Mouse (Mus musculus): ENCODE measurements around the gene Tmco3. TPM values are rescaled to one million over a fixed set of nuclear protein-coding genes. Genes with fewer than 3 reads are reported as not detected.
"Not testable (repeated sequence)": the region's sequence is repeated elsewhere in the genome, so short reads cannot be mapped to it uniquely, and the experiment has no call there.

Gene Tmco3
- polyA plus RNA-seq, 1 experiment from 2014 or later = 51.4 TPM

GRCm38 (mm10) chr8:13301036-13301435, 13.0 kb downstream of the Tmco3 start:
- Histone ChIP-seq H3K36me3 (replicated peaks; ENCODE audit: control insufficient read depth, insufficient read depth) (peaks cover 90% of the 10 kb centered on the region), H3K4me1 (replicated peaks; ENCODE audit: control insufficient read depth, insufficient read depth, low read length) (no peaks in the 10 kb centered on the region)

GRCm38 (mm10) chr8:13305459-13305858, 17.5 kb downstream of the Tmco3 start:
- 97% methylated on average over 6 of the region's 6 CpGs for WGBS
- Histone ChIP-seq H3K27me3 (ENCODE audit: control insufficient read depth, insufficient read depth, low read length) (no peaks in the 10 kb centered on the region), H3K9ac (no peak overlapping the region), H3K4me1 (replicated peaks; ENCODE audit: control insufficient read depth, insufficient read depth, low read length) (no peaks in the 10 kb centered on the region), H3K4me2 (replicated peaks) (no peak overlapping the region), H3K27ac (no peak overlapping the region), H3K4me3 (replicated peaks; ENCODE audit: low read length) (no peak overlapping the region), H3K9me3 (ENCODE audit: control insufficient read depth, low read length) (no peaks in the 10 kb centered on the region), H3K36me3 (replicated peaks; ENCODE audit: control insufficient read depth, insufficient read depth) (peaks cover 86% of the 10 kb centered on the region)
- DNase-seq (ENCODE audit: low spot score) (no peak), ATAC-seq (ENCODE audit: low FRiP score) (no peak)

More at GRCm38 (mm10) chr8:13301036-13301435, 13.0 kb downstream of the Tmco3 start:
- H3K9ac ChIP-seq = no peak overlapping the region
- no peak overlapping the region for H3K4me3 ChIP-seq (replicated peaks; ENCODE audit: low read length)
- no peaks in the 10 kb centered on the region for H3K9me3 ChIP-seq (ENCODE audit: control insufficient read depth, low read length)
- WGBS = 98% methylated on average over 7 of the region's 7 CpGs
- H3K4me2 ChIP-seq (replicated peaks) = no peak overlapping the region
- no peak for ATAC-seq (ENCODE audit: low FRiP score)
- no peak for DNase-seq (ENCODE audit: low spot score)
- H3K27ac ChIP-seq = no peak overlapping the region
- no peaks in the 10 kb centered on the region for H3K27me3 ChIP-seq (ENCODE audit: control insufficient read depth, insufficient read depth, low read length)

- ATAC-seq (ENCODE audit: low FRiP score) (no peak), DNase-seq (ENCODE audit: low spot score) (no peak)
- Histone ChIP-seq H3K36me3 (replicated peaks; ENCODE audit: control insufficient read depth, insufficient read depth) (peaks cover 86% of the 10 kb centered on the region), H3K4me3 (replicated peaks; ENCODE audit: low read length) (no peak overlapping the region), H3K27ac (no peak overlapping the region), H3K9me3 (ENCODE audit: control insufficient read depth, low read length) (no peaks in the 10 kb centered on the region), H3K27me3 (ENCODE audit: control insufficient read depth, insufficient read depth, low read length) (no peaks in the 10 kb centered on the region), H3K4me1 (replicated peaks; ENCODE audit: control insufficient read depth, insufficient read depth, low read length) (no peaks in the 10 kb centered on the region), H3K9ac (no peak overlapping the region), H3K4me2 (replicated peaks) (no peak overlapping the region)
- WGBS = 92% methylated on average over 4 of the region's 4 CpGs
Observed at GRCm38 (mm10) chr8:13305884-13306283, 17.9 kb downstream of the Tmco3 start.

- Histone ChIP-seq H3K4me3 (replicated peaks; ENCODE audit: low read length) (no peak overlapping the region), H3K4me1 (replicated peaks; ENCODE audit: control insufficient read depth, insufficient read depth, low read length) (no peaks in the 10 kb centered on the region), H3K9ac (no peak overlapping the region), H3K27ac (no peak overlapping the region), H3K27me3 (ENCODE audit: control insufficient read depth, insufficient read depth, low read length) (no peaks in the 10 kb centered on the region), H3K9me3 (ENCODE audit: control insufficient read depth, low read length) (no peaks in the 10 kb centered on the region), H3K36me3 (replicated peaks; ENCODE audit: control insufficient read depth, insufficient read depth) (peaks cover 86% of the 10 kb centered on the region), H3K4me2 (replicated peaks) (no peak overlapping the region)
- DNase-seq (ENCODE audit: low spot score) (no peak), ATAC-seq (ENCODE audit: low FRiP score) (no peak)
- 81% methylated on average over 7 of the region's 7 CpGs for WGBS
Observed at GRCm38 (mm10) chr8:13306309-13306909, 18.4 kb downstream of the Tmco3 start.

GRCm38 (mm10) chr8:13306916-13307315, 18.9 kb downstream of the Tmco3 start:
- Histone ChIP-seq H3K4me3 (replicated peaks; ENCODE audit: low read length) (no peak overlapping the region), H3K27ac (no peak overlapping the region), H3K4me2 (replicated peaks) (no peak overlapping the region), H3K27me3 (ENCODE audit: control insufficient read depth, insufficient read depth, low read length) (no peaks in the 10 kb centered on the region), H3K36me3 (replicated peaks; ENCODE audit: control insufficient read depth, insufficient read depth) (peaks cover 82% of the 10 kb centered on the region), H3K4me1 (replicated peaks; ENCODE audit: control insufficient read depth, insufficient read depth, low read length) (no peaks in the 10 kb centered on the region), H3K9me3 (ENCODE audit: control insufficient read depth, low read length) (no peaks in the 10 kb centered on the region), H3K9ac (no peak overlapping the region)
- no peak for ATAC-seq (ENCODE audit: low FRiP score)
- DNase-seq (ENCODE audit: low spot score) = no peak
- 85% methylated on average over 9 of the region's 9 CpGs for WGBS

- Histone ChIP-seq H3K27me3 (ENCODE audit: control insufficient read depth, insufficient read depth, low read length) (no peaks in the 10 kb centered on the region), H3K9ac (no peak overlapping the region), H3K27ac (no peak overlapping the region), H3K4me3 (replicated peaks; ENCODE audit: low read length) (no peak overlapping the region), H3K4me1 (replicated peaks; ENCODE audit: control insufficient read depth, insufficient read depth, low read length) (no peaks in the 10 kb centered on the region), H3K36me3 (replicated peaks; ENCODE audit: control insufficient read depth, insufficient read depth) (peaks cover 85% of the 10 kb centered on the region), H3K4me2 (replicated peaks) (no peak overlapping the region), H3K9me3 (ENCODE audit: control insufficient read depth, low read length) (no peaks in the 10 kb centered on the region)
- DNase-seq (ENCODE audit: low spot score) (no peak), ATAC-seq (ENCODE audit: low FRiP score) (no peak)
- 89% methylated on average over 3 of the region's 3 CpGs for WGBS
Observed at GRCm38 (mm10) chr8:13314922-13315321, 26.9 kb downstream of the Tmco3 start.

- H3K36me3 ChIP-seq (replicated peaks; ENCODE audit: control insufficient read depth, insufficient read depth) = peaks cover 80% of the 10 kb centered on the region
- WGBS = 97% methylated on average over 10 of the region's 10 CpGs
- H3K4me1 ChIP-seq (replicated peaks; ENCODE audit: control insufficient read depth, insufficient read depth, low read length) = no peaks in the 10 kb centered on the region
- no peaks in the 10 kb centered on the region for H3K9me3 ChIP-seq (ENCODE audit: control insufficient read depth, low read length)
- no peak overlapping the region for H3K4me3 ChIP-seq (replicated peaks; ENCODE audit: low read length)
- H3K27ac ChIP-seq = no peak overlapping the region
- H3K9ac ChIP-seq = no peak overlapping the region
- ATAC-seq (ENCODE audit: low FRiP score) (no peak), DNase-seq (ENCODE audit: low spot score) (no peak)
- H3K4me2 ChIP-seq (replicated peaks) = no peak overlapping the region
- no peaks in the 10 kb centered on the region for H3K27me3 ChIP-seq (ENCODE audit: control insufficient read depth, insufficient read depth, low read length)
Observed at GRCm38 (mm10) chr8:13316671-13317070, 28.7 kb downstream of the Tmco3 start.

- WGBS = 30% methylated on average over 5 of the region's 5 CpGs
- Histone ChIP-seq H3K9ac (no peak overlapping the region), H3K4me3 (replicated peaks; ENCODE audit: low read length) (no peak overlapping the region), H3K36me3 (replicated peaks; ENCODE audit: control insufficient read depth, insufficient read depth) (peaks cover 16% of the 10 kb centered on the region; the same call in 1 of the 2 replicates), H3K27me3 (ENCODE audit: control insufficient read depth, insufficient read depth, low read length) (no peaks in the 10 kb centered on the region), H3K27ac (no peak overlapping the region), H3K4me1 (replicated peaks; ENCODE audit: control insufficient read depth, insufficient read depth, low read length) (no peaks in the 10 kb centered on the region), H3K9me3 (ENCODE audit: control insufficient read depth, low read length) (no peaks in the 10 kb centered on the region), H3K4me2 (replicated peaks) (no peak overlapping the region)
- ATAC-seq (ENCODE audit: low FRiP score) (no peak), DNase-seq (ENCODE audit: low spot score) (no peak)
Observed at GRCm38 (mm10) chr8:13326598-13326997, 38.6 kb downstream of the Tmco3 start.

- ATAC-seq (ENCODE audit: low FRiP score) = no peak
- WGBS = 66% methylated on average over 1 of the region's 1 CpGs
- no peaks in the 10 kb centered on the region for H3K36me3 ChIP-seq (replicated peaks; ENCODE audit: control insufficient read depth, insufficient read depth)
Observed at GRCm38 (mm10) chr8:13334671-13335070, 46.7 kb downstream of the Tmco3 start.

GRCm38 (mm10) chr8:13337245-13337644, 49.3 kb downstream of the Tmco3 start:
- not testable (repeated sequence) for ATAC-seq (ENCODE audit: low FRiP score); H3K9me3 ChIP-seq (ENCODE audit: control insufficient read depth, low read length); H3K4me2 ChIP-seq (replicated peaks); H3K27me3 ChIP-seq (ENCODE audit: control insufficient read depth, insufficient read depth, low read length); H3K27ac ChIP-seq; H3K4me3 ChIP-seq (replicated peaks; ENCODE audit: low read length); H3K9ac ChIP-seq; DNase-seq (ENCODE audit: low spot score)
- WGBS = 92% methylated on average over 6 of the region's 6 CpGs
- peaks cover 11% of the 10 kb centered on the region for H3K4me1 ChIP-seq (replicated peaks; ENCODE audit: control insufficient read depth, insufficient read depth, low read length)
- H3K36me3 ChIP-seq (replicated peaks; ENCODE audit: control insufficient read depth, insufficient read depth) = peaks cover 20% of the 10 kb centered on the region

More at GRCm38 (mm10) chr8:13334671-13335070, 46.7 kb downstream of the Tmco3 start:
- H3K4me2 ChIP-seq (replicated peaks) = no peak overlapping the region
- no peak overlapping the region for H3K27ac ChIP-seq
- H3K27me3 ChIP-seq (ENCODE audit: control insufficient read depth, insufficient read depth, low read length) = no peaks in the 10 kb centered on the region
- H3K9ac ChIP-seq = no peak overlapping the region
- no peak overlapping the region for H3K4me3 ChIP-seq (replicated peaks; ENCODE audit: low read length)
- no peaks in the 10 kb centered on the region for H3K9me3 ChIP-seq (ENCODE audit: control insufficient read depth, low read length)
- peaks cover 4% of the 10 kb centered on the region; the same call in 1 of the 2 replicates for H3K4me1 ChIP-seq (replicated peaks; ENCODE audit: control insufficient read depth, insufficient read depth, low read length)
- no peak for DNase-seq (ENCODE audit: low spot score)
